Mouse (Mus musculus) kidney, postnatal 14 days (tissue): ENCODE results near the gene Il20rb.

Source experiments
- DNase-seq: peaks from one replicate; pipeline ENCODE4 v3.0.0; 2022; ENCODE audit warnings: mixed read lengths

The Il20rb gene

DNA sequence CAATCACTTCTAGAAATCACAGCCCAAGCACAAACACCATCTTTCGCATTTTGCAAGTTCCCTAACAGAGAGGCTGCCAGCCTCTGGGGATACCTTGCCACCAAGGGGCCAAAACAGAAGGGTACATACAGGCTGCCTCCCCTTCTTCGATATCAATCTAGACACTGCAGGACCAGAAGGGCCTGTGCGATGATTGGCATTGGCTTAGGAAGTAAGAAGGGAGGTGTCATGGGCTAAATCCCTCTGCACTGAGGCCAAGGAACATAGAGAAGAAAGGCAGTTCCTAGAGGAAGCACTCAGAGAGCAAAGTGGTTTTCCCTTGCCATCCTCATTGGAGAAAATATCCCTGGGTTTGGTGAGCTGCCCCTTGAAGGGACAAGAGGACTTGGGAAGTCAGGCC lies 16.9 kb downstream of the Il20rb start:
- no peak for DNase-seq

- DNase-seq = no peak
Measured at GRCm38 (mm10) chr9:100468151-100468550, 18.4 kb downstream of the Il20rb start.

GRCm38 (mm10) chr9:100467653-100468052 lies 18.9 kb downstream of the Il20rb start:
- DNase-seq = peak; percentile 77

DNA sequence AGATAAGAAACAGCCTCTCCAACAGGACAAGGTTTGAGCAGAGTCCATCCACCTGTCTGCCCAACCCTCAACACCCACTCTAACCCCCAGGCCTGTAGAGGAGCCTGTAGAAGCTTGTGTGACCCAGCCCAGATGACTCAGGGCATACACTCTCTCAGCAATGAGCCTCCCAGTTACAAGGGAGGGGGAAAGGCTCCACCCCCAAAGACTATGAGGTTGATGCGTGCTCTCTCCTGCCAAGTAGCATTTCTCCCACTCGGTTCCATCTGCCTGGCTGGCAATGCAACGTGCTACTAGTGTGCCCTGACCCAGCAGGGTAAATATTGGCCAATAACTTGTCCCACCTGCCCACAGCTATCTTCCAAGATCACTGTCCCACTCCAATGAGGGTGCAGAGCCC lies 19.8 kb downstream of the Il20rb start:
- no peak for DNase-seq

DNA sequence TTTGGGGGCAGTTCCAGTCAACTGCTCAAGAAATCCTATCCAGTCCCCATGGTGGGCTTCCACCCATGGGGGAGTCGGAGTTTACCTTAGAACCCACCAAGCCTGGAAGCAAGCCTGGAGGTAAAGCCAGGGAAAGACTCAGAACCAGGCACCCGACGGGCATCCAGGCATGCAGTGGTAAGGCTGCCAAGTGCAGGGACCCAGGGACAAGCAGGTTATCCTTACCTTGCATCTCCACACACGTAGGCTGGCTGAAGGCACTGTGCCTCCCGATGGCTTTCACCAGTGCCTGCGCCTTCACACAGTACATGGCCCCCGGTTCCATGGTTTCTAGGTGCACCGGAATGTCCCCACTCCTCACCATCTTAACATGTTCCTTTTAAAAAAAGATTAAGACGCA lies 20.6 kb downstream of the Il20rb start:
- DNase-seq = no peak

GRCm38 (mm10) chr9:100465380-100465779 lies 21.2 kb downstream of the Il20rb start:
- DNase-seq = no peak

DNA sequence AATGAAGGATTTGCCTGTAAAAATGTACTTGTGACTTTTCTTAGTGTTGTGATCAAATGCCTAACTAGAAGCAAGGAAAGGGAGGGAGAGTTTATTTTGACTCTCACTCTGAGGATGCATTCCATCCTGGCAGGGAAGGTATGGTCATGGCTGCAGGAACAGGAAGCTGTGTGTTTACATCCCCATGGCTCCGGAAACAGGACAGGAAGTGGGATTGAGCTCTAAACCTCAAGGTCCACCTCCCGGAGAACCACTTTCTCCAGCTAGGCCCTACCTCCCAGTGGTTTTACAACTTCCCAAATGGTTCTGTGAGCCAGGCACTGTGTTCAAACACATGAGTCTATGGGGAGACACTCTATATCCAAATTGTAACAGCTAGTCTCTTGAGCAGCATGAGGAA lies 22.8 kb downstream of the Il20rb start:
- no peak for DNase-seq

- no peak for DNase-seq
Measured at GRCm38 (mm10) chr9:100462098-100462497, 24.5 kb downstream of the Il20rb start.

DNA sequence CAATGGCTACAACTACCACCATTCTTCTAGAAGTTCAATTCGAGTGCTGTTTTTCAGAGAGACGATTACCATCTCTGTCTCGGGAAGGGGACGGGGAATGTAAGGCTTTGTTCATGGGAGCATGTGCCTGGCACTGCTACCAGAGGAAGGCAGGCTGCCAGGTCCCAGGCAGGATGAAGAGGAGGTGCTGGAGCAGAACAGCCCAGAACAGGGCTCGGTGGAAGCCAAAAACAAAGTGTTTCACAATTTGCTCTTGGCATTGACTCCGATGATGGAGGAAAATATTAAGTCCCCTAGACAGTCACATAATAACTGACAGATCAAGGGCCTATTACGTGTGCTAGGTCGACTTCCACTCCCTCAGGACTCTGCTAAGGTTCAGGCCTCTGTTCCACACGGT lies 24.9 kb downstream of the Il20rb start:
- peak; percentile 52 for DNase-seq

DNA sequence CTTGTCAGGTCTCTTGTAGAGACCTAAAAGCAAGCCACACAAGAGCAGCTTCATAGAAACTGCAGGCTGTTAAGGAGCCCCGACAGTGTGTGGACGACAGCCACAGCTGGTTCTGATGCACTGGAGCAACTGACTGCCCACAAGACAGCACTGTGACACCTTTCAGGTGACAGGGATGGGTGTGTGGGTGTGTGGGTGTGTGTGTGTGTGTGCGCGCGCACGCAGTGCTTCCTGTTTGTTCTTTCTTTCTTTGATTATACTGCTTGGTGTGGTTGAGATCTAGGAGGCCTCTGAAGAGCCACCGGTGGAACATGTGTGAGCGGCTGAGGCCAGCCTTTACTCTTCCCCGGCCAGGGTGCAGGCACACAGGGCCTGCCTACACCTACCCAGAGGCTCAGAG lies 26.4 kb downstream of the Il20rb start:
- DNase-seq = no peak

- DNase-seq = no peak
Measured at GRCm38 (mm10) chr9:100457971-100458681, 28.5 kb downstream of the Il20rb start.

DNA sequence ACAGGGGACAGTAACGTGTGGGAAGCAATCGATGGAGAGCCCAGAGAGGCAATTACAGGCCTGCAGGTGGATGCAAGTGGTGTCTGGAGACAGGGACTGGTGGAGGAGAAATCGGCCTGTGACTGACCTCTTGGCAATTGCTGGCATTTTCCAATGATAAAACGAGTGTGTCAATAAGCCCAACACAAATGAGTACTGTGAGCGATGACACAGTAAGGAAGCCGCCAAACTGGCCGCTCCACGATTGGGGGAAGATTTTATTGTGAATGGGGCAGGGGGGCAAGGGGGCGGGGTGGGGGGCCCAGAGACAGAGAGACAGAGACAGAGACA lies 32.0 kb downstream of the Il20rb start:
- DNase-seq = no peak

GRCm38 (mm10) chr9:100453944-100454663 lies 32.5 kb downstream of the Il20rb start:
- peak; percentile 87 for DNase-seq

GRCm38 (mm10) chr9:100452432-100452831 lies 34.2 kb downstream of the Il20rb start:
- no peak for DNase-seq

GRCm38 (mm10) chr9:100446059-100446686 lies 40.4 kb downstream of the Il20rb start:
- DNase-seq = peak; percentile 81

DNA sequence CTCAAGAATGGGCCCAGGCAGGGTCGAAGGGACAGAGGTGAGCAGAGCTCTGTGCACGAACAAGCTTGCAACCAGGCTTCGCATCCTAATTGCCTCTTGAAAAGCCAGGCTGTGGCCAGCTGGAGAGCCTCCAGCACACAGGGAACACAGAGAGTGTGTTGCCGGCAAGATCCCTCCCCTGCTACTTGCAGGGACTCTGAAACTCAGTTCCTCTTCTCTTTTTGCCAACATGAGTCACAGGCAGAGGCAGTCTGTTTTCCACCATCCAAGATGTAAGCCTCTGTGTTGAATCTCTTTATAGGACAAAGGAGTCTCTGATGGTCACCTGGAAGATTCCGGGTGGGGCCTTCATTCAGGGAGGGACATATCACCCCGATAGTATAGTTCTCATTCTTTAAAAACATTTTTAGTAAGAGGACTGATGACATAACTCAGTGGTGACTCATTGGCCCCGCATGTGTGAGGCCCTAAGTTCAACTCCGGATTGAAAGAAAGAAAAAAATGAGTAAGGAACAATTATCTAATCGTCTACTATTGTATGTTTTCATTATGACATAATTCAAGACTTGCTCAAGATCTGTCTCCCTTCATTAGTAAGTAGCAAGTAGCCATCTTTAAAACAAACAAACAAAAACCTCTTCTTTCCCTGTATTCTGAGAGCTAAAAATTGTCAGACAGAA lies 46.3 kb downstream of the Il20rb start:
- no peak for DNase-seq

DNA sequence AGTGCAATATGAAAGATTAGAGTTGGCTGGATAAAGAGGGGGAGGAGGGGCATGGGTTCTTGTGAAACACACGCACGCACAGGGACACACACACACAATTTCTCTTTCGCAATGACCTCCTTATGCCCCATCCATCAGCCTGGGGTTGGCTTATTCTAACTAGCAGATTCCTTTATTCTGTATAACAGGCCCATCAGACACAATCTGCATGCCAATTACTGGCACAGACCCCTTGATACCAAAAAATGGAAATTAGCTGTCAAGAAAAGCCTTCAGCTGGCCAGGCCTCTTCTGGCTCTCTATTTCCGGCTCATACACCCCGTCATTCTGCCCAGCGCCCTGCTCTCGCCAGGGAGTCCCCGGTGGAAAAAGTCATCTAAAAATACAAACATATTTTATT lies 47.1 kb downstream of the Il20rb start:
- no peak for DNase-seq

- DNase-seq = no peak
Measured at GRCm38 (mm10) chr9:100438994-100439393, 47.6 kb downstream of the Il20rb start.

GRCm38 (mm10) chr9:100436865-100437595 lies 49.6 kb downstream of the Il20rb start:
- no peak for DNase-seq

DNA sequence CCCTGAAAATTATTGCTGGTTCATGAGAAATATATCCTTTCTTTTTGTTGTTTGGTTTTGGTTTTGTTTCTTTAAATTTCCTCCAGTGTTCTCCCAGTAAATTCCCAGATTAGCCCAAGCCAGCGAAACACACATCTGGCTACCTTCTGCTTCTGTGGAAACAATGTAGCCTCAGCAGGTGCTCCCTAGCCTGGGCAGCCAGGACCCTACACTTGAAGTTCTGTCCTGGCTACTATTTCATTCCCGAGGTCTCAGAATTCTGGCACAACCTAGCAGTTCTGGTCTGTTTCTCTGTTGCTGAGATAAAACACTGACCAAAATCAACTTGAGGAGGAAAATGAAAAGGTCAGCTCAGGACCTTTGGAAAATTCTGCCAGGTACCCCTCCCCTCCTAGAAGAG lies 55.2 kb downstream of the Il20rb start:
- no peak for DNase-seq

- DNase-seq = no peak
Measured at GRCm38 (mm10) chr9:100430911-100431310, 55.7 kb downstream of the Il20rb start.

GRCm38 (mm10) chr9:100419644-100420043 lies 66.9 kb downstream of the Il20rb start:
- DNase-seq = no peak

DNA sequence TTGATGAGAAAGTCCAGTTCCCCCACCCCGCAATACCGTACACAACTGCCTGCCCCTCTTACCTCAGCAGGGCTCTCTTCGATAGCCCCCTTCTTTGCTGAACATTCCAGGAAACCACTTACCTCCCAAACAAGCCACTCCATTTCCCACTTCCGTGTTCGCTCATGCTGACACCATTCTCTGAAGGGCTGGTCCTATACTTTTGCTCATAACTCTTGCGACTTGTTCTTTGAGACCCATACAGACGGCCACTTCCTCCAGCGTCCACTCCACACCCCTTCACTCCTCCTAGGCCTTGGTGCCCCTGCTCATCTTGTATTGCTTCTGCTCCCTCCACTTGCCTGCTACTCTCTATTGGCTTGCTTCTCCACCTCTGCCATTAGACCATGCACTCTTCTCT lies 67.5 kb downstream of the Il20rb start:
- DNase-seq = no peak
